Mouse (Mus musculus) MN1 (cell line): ENCODE data around the gene Dlg2.

Experiments used
- DNase-seq: peaks from one replicate; pipeline ENCODE4 v3.0.0-alpha.2; 2016; ENCODE audit warnings: low spot score

The Dlg2 gene

DNA sequence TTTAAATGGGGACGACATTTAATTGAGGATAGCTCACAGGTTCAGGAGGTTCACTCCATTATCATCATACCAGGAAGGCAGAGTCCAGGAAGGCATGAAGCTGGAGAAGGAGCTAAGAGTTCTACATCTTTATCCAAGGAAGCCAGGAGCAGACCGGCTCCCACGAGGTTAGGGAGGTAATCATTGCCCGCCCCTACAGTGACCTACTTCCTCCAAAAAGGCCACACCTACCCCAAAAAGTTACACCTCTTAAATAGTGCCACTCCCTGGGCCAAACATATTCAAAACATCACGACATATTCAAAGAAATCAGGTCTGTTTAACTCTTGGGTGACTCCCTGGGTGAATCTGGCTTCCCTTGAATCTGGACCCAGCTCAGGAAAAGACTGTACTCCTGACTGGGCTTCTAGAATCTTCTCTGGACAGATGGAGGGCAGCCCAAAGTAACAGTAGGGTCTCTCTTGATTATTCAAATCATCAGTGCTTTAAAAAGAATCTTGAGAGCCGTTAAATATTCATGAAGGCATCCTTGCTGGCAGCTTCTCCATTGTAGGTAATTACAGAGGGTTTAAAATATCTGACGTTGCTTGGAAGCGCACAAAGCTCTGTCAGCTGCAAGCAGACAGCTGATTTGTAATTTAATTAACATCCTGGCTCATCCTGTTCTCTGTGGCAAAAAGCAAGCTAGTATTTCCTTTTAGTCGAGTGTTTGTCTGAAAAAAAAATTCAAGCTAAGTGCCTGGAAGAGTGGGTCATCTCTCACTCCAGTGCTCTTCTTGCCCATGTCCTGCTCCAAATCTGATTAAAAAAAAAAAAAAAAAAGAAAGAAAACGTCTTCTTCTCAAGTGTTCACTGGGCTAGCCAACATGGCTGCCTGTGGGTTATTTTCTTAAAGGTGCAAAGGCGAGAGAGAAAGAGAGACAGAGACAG is 966.2 kb downstream of the Dlg2 start:
- peak; percentile 75 for DNase-seq

DNA sequence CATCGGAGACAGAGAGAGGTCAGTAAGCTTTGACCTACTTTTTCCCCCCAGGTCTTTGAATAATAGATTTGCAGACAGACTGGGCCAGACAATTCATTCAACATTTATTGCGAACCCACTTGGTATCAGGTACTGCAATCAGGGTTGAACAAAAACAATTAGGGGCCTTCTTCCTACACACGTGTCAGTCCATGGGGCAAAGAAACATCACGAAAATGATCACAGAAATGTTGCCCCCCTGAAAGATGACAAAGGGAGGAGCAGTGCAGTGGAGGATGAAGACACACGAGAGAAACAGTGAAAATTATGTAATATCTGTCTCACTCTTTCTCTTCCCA is 966.9 kb downstream of the Dlg2 start:
- no peak for DNase-seq

DNA sequence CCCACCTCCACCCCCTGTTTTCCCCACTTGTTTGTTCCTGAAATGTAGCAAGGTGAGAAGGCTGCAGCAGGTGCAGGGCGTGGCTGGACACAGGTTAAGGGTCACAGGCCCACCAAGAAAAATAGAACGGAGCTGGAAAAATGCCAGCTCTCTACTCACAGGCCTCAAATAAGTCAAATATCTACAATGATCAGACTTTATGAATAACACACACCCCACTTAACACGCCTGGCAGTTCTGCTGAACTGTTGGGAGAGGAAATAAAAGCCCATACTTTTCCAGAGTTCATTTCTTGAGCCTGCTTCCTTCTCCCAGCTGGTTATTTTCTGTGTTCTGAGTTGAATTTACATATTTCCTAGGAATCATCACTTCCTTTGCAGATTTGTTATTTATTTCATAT is 967.4 kb downstream of the Dlg2 start:
- DNase-seq: peak; percentile 31

DNA sequence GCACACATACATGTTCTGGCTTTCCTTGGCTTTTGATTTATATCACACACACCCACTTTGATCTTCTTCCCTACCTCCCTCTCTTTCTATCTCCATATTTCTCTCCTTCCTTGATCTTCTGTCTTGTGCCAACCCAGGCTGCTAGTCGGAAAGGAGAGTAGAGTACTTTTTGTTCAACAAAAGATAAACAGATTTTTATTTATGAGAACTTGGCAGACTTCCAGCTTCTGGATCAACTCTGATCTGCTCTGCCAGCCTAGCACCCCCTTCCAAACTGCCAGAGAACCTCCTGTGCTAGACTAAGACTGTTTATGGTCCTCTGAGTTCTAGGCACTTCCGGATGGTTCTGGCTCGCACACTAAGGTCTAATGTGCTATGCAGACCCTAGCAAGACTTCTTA is 968.3 kb downstream of the Dlg2 start:
- DNase-seq: peak; percentile 20

DNA sequence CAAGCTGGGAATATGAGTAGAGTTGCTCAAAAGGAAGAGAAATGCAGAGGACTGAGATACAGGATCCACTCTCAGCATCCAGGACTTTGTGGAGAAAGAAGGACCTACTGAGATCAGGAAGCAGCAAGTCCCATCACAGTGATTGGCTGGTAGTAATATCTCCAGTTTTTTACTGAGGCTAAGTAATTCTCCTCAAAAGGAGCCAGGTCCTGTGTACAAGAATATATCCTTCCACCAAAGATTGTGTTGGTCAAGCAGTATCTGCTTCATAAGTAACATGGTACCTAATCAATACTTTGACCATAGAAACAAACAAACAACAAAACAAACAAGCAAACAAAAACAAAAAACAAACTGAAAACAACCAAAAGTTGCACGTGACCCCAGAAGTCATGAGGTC is 980.3 kb downstream of the Dlg2 start:
- DNase-seq: no peak

DNA sequence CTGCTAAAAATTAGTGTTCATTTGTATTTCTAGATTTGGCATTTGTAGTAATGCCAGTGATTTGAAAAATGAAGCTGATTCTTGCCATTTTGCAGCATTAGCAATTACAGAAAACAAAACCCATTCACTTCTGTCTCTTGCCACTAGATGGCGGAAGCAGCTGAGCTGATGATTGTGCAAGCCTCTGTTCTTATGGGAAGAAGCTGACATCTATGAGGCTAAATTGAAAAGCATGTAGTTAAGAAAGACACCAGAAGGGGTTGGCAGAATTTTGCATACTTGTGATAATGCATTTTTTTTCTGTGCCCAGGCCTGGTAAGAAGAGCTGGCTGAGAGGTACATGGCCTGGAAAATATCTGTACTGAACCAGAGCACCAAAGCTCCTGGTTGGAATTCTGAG is 980.7 kb downstream of the Dlg2 start:
- peak; percentile 92 for DNase-seq

DNA sequence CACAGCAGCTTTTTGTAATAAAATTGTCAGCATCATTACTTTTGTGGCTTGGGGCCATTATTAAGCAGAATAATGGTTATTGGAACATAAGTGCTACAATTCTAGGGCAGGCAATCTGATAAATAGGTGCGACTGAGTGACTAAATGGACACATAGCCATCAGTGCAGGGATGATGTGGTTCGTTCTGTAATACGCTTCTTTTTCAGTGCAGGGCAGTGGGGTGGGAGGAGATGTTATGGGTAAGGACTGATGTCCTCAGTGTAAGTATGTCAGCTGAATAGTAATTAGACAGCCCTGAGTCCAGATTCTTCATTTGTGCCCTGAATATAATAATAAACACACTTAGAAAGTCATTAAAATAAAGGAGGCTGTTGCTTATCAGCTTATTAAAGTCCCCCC is 984.9 kb downstream of the Dlg2 start:
- no peak for DNase-seq

DNA sequence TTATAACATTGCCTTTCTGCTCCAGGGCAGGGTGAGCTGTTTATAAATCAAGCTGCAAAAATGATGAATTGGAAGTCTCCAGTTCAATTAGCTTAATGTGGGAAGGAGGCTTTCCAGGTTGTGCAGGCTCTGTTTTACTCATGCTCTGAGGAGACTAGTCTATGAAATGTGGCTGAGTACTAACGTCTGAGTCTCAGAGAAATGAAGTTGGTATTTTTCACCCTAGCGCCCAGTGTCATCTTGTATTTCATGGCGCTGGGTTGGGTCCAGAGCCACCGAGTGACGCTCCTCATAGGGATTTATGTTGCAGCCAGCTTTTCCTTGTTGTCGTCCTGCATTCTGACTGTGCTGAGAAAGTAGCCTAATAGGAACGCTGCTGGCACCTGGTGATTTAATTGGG is 986.8 kb downstream of the Dlg2 start:
- DNase-seq: peak; percentile 70

DNA sequence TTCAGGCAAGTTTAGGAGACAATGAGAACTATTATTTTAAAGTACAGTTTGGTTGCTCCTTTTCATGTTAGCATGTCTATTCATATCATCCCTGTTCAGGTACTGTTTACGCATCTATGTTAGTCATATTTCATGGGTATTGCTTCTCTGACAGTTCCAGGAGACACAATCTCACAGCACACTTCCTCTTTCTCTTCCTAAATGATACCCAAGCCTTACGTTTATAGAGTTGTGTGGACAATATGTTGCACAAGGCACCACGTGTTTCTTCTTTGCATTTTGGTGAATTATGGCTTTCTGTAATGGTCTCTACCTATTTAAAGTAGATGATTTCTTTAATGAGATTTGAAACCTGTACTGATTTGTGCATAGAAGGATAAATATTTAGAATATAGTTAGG is 990.6 kb downstream of the Dlg2 start:
- no peak for DNase-seq

DNA sequence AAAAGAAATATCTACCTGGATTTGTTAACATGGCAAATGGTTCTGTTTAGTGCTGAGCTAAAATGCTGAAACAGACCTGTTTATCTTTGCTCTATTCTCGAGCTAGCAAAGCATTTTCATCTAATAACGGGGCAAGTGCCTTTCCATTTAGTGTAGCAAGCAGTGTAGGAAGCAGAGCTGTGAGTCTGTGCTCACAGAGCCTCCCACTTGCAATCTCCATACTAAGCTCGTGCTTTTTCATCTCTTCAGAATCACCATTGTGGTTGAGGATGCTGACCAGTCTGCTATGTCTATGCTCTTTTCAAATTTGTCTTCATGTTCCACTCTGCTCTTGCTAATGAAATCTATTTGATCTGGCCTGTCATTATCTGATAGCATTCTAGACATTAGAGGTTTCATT is 1002.7 kb downstream of the Dlg2 start:
- no peak for DNase-seq

DNA sequence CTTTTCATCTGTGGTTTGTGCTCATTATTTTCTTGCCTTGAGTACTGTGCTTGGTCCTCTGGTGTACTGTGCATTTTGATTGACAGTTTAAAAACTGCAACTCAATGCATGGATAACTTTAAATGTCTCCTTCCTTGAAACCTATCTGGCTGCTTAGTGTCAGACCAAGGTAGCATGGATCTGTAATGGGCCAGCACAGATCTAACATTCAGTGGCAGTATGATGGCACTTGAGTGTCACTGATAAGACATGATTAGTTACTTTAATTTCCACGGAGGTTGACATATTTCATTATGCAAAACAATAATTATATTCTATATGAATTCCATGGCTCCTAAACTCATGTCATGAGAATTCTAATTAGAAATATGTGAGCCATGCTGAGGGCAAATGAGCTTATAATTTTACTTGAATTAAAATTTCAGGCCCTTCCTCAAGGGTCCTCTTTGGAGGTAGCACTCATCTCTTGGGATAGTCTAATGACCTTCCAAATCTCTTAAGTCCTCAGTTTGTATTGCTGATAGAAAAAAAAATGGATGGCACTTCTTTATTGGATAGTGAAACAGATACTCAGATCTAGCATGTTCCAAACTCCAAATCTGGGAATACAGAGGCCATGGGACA is 1005.2 kb downstream of the Dlg2 start:
- DNase-seq: no peak

DNA sequence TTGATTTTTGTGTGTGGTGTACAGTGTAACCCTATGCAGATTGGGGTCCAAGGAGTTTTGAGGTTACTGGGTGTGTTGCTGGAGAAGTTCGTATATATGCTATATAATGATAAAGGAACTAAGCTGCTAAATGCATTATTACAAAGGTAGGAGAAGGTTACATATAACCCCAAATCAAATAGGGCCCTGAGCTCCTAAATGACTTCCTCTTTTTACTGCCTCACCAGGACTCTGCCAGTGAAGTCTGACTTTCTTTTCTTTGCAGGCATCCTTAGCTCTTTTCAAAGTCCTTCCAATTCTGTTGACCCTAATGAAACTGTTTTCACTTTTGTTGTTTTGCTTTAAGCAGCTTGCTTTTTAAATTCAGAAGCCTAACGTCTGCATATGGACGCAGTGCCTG is 1016.8 kb downstream of the Dlg2 start:
- DNase-seq: no peak

DNA sequence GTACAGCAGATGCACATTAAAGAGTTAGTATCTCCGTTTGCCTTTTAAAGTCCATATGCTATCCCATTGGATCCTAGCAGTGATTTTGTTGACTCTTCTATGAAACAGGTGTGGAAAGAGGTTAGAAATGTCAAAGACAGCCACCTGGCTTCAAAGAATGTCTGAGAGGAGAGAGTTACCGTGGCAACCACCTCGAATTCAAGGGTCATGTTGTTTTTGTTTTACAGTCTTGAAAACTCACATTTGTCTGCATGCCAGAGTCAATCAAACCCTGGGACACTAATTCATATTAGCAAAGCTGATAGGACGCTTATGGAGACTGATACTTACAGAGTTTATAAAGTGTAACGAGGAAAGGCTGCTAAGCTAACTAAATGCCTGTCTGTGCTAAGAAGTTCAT is 1019.1 kb downstream of the Dlg2 start:
- DNase-seq: no peak

DNA sequence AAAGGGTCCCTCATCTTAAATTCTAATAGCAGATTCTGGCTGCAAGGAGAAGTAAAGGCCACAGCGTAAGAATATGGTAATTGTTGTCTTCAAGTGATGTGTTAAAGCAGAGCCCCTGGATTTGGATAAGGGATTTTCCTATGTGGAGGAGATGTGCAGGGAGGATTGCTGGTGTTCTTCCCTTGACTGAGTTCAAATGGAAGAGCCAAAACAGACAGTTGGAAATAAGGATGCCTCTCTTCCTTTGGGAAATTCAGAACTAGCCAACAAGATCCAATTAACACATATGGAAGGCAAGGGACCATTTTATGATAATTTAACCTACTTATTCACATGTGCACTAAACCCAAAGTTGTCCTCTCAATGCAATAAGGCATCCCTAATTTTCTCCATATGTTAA is 1034.6 kb downstream of the Dlg2 start:
- DNase-seq: no peak

DNA sequence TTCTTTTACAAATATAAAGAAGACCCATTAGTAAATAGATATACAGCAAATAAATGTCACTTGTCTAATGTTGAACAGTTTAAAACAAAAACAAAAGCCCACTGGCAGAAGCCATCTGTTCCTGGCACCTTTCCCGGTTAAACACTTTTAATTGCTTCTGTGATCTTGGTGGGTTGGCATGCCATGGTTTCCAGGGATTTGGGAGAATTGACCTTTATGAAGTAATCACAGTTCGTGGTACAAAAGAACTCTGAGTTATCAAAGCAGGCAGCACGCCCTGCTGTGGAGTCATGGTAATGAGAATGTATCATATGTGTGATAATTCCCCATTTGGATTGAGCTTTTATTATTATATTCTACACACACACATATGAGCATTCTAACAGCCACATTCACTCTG is 1038.0 kb downstream of the Dlg2 start:
- DNase-seq: peak; percentile 13

DNA sequence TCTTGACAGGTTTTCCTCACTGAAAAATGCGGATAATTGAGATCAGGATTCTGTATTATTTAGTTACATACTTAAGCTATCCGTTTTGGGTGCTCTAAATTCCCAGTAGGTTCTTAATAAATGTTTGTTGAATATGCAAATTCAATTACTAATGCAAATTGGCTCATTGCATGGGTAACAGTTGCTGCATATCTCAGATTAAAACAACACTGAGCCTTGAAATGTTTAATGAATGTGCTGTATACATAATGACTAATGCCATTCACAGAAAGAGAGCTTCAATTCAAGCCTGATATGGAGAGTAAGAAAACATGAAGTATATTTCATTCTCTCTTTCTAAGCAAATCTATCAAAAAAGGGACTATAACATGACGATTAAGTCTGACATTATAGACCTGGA is 1039.8 kb downstream of the Dlg2 start:
- DNase-seq: no peak

DNA sequence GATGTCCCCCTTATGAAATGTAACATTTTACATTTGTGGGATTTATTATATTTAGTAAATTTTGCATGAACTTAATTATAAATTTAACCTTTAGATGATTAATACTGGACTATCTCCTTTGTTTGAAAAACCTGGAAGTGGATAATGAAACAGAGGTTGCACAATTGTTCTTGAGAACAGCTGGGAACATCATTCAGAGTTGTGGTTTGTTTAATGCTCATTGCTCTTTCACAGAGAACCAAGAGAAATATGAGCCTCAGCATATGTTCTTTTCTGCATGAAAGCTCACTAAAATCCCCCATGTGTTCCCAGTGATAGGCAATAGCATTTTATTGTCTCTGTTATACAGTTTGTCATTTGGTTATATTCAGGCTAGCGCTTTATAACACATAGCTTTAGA is 1049.4 kb downstream of the Dlg2 start:
- no peak for DNase-seq

DNA sequence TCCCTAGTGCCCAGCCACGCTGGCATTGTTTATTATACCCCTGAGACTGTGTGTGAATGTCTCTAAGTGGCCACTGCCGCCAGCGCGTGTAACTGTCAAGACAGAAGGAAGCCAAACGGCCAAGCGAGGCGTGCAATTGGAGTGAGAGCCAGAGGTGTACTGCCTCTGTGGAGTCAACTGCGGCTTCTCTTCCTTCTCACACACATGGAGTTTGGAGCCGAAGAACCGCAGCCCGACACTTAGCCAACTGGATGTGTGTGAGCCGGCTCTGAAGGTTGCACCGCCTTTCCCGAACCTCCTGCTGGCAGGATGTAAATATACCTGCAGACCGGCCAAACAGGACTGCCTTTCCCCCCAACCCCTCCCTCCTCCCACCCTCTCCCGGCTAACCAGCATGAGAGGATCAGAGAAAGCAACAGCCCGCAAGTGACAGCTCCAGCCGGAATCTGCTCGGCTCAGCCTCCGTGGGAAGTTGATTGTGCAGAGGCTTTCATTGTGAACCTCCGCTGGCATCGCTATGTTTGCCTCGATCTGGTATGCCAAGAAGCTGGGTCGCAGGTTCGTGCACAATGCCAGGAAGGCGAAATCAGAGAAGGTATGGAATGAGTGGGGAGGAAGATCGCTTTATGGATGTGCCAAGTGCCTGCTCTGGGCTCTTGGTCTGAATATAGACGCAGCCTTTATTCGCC is 1066.3 kb downstream of the Dlg2 start:
- peak; percentile 56 for DNase-seq

DNA sequence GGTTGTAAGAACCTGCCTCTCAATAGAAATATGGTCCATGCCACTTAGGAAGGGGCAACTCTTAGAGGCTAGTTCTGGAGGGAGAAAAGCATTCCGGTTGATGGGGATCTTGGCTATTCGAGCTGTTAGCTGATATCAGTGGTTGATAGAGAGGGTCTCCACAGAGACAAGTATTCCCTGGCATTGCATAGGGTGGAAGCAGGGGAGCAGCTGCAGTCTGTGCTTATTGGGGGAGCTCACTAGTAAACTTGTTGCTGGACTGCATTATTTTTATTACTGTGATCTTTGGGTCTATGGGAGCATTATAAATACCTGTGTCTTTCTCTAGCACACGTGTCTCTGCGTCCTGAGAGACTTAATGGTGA is 1066.8 kb downstream of the Dlg2 start:
- DNase-seq: no peak

DNA sequence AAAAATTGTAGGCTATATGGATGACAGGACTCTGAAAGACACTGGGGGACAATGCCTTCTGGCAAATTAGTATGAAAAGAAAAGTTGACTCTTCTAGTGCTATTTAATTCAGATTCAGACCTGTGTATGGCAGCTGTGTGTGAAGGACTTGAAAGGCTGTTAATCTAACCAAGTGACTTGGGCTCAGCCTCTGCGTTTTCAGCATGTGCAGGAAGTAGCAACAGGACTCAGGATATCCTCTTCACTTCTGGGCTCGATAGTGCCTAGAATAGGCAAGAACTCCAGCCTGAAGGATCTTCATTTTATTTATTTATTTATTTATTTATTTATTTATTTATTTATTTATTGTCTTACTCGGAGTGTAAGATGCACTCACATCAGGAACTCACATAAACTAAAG is 1068.1 kb downstream of the Dlg2 start:
- no peak for DNase-seq

DNA sequence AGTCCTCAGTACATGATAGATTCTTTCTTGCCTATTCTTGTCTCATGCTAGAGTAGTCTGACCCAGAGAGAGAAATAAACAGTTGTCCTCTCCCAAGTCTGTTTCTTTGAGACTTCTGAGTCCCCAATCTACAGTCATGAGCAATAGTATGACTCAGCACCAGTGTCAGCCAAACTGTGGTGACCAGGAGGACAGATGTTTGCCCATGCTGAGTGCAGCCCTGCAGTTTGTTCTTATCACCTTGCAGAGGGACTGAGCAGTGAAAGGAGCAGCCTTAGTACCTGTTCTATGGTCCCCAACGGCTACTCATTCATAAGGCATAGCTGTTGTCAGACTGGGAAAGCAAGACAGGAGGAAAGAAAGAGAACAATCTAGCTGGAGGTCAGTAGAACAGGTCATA is 1072.3 kb downstream of the Dlg2 start:
- DNase-seq: no peak

DNA sequence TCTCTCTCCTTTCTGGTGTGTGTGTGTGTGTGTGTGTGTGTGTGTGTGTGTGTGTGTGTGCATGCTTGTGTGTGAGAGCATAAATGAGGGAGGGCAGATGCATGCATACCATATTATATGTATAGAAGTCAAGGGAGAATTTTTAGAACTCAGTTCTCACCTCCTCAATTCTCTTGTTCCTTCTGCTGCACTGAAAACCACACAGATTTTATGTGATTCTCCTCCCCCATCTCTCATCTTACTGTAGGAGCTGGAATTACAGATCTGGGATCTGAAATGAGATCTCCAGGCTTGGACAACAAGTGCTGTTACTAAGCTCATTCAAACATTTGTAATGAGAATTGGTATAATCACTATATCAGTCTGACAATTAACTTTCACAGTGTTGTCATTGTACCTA is 1081.1 kb downstream of the Dlg2 start:
- DNase-seq: no peak

DNA sequence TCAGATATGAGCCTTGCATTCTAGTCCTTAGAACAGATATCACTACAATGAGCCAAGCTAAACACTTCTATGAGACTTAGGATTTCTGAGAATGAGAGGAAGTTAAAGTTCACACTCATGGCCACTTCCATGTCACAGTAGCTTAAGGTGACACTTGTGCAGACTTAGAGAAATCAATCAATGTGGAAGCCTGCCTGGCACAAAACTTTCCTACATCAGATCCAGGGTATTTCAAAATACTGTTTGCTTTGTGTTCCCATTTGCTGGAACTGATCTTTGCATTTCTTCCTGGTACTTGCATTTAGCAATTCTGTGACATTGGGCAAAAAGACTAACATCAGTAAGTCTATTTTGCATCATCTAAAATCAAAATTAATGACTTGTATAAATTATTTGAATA is 1091.0 kb downstream of the Dlg2 start:
- DNase-seq: no peak
